Mouse (Mus musculus) heart, adult 2 months (tissue): ENCODE results near the gene Gm20388. TPM values are rescaled to one million over a fixed set of nuclear protein-coding genes. Genes with fewer than 3 reads are reported as not detected.

Experiments used
- DNase-seq, 2 experiments: peaks; one replicate each; pipeline ENCODE4 v3.0.0; 2021
- H3K27ac ChIP-seq: fragments of 200-600 bp; 2 replicates; pipeline ENCODE4 v1.8.1; 2022
- H3K27me3 ChIP-seq: fragments of 200-500 bp; 2 replicates; pipeline ENCODE4 v1.6.1; 2012; ENCODE audit warnings: mild to moderate bottlenecking, low read length, inconsistent platforms, mixed read lengths; ENCODE audit not compliant: control insufficient read depth, insufficient read depth
- H3K36me3 ChIP-seq: fragments of 200-500 bp; 2 replicates; pipeline ENCODE4 v1.6.1; 2012; ENCODE audit warnings: low read length, inconsistent platforms; ENCODE audit not compliant: control insufficient read depth, insufficient read depth
- H3K4me1 ChIP-seq: fragments of 200-500 bp; 2 replicates; pipeline ENCODE4 v1.6.1; 2011; ENCODE audit warnings: low read length; ENCODE audit not compliant: control insufficient read depth, insufficient read depth
- H3K4me3 ChIP-seq: fragments of 200-600 bp; 2 replicates; pipeline ENCODE4 v1.8.1; 2022
- H3K79me2 ChIP-seq: fragments of 200-500 bp; replicated peaks from 2 replicates; pipeline ENCODE4 v1.6.1; 2012; ENCODE audit warnings: mild to moderate bottlenecking, inconsistent platforms, low read length, moderate library complexity, mixed read lengths; ENCODE audit not compliant: control insufficient read depth, insufficient read depth
- H3K9ac ChIP-seq: fragments of 200-500 bp; 2 replicates; pipeline ENCODE4 v1.6.1; 2012; ENCODE audit warnings: low read depth, mild to moderate bottlenecking, control low read depth, inconsistent platforms, low read length, mixed read lengths
- CTCF ChIP-seq: fragments of 200-600 bp; IDR thresholded peaks from 2 replicates; pipeline ENCODE4 v1.8.1; 2022; ENCODE audit warnings: antibody characterized with exemption, mild to moderate bottlenecking, moderate library complexity
- EP300 ChIP-seq: fragments of 200-500 bp; IDR thresholded peaks from 2 replicates; pipeline ENCODE4 v1.6.1; 2011; ENCODE audit warnings: low read depth, low read length, control low read depth; ENCODE audit not compliant: insufficient read depth
- POLR2A ChIP-seq: fragments of 200-500 bp; IDR thresholded peaks from 2 replicates; pipeline ENCODE4 v1.6.1; 2011; ENCODE audit warnings: mild to moderate bottlenecking, low read depth, low read length, control low read depth; ENCODE audit not compliant: insufficient read depth
- WGBS: fragments of 180-500 bp; shearing (Covaris S2); methylation state at CpG from one replicate; pipeline ENCODE4 v1.1.7; 2018; 5-methylcytosine and 5-hydroxymethylcytosine counted together
- intact Hi-C: fragments of 180-260 bp; cut with DNase I; formaldehyde crosslinking; loops from one replicate; pipeline ENCODE4 v1.15.1; 2025
- polyA plus RNA-seq: library from polyadenylated mRNA; depleted of rRNA; stranded (reverse); fragments of >200 nt; gene quantifications from 2 replicates; pipeline ENCODE4 v1.2.3, GENCODE M21; 2012
- total RNA-seq, 2 experiments: library from RNA; stranded (reverse); gene quantifications; 2 replicates each; pipeline ENCODE4 v1.2.3; 2021

Gm20388 gene
- total and polyA plus RNA-seq, 3 experiments: 1.8 to 32.3 TPM; not detected in 1

- no peaks in the 10 kb centered on the region for H3K27me3 ChIP-seq
- intact Hi-C loops: no loop called here
- H3K27ac ChIP-seq: no peak overlapping the region
- WGBS: 66% methylated on average over 6 of the region's 6 CpGs
- H3K9ac ChIP-seq: no peak overlapping the region
- no peaks in the 10 kb centered on the region for H3K36me3 ChIP-seq
- no peak for TF ChIP-seq EP300
- no peak for TF ChIP-seq POLR2A
- no peak for TF ChIP-seq CTCF
- H3K4me3 ChIP-seq: no peak overlapping the region
- DNase-seq: no peak
- H3K79me2 ChIP-seq: peaks cover 5% of the 10 kb centered on the region
- H3K4me1 ChIP-seq: peaks cover 7% of the 10 kb centered on the region
Measured at GRCm38 (mm10) chr8:124295357-124295756, 4384.7 kb downstream of the Gm20388 start.

- Histone ChIP-seq H3K79me2 (peaks cover 2% of the 10 kb centered on the region), H3K36me3 (no peaks in the 10 kb centered on the region), H3K27ac (no peak overlapping the region), H3K27me3 (no peaks in the 10 kb centered on the region), H3K4me3 (no peak overlapping the region), H3K4me1 (peaks cover 5% of the 10 kb centered on the region), H3K9ac (no peak overlapping the region)
- TF ChIP-seq CTCF: no peak
- no peak for TF ChIP-seq POLR2A
- no peak for TF ChIP-seq EP300
- DNase-seq: no peak
- intact Hi-C loops: no loop called here
- WGBS: 60% methylated on average over 4 of the region's 4 CpGs
Measured at GRCm38 (mm10) chr8:124301512-124301911, 4390.9 kb downstream of the Gm20388 start.

DNA sequence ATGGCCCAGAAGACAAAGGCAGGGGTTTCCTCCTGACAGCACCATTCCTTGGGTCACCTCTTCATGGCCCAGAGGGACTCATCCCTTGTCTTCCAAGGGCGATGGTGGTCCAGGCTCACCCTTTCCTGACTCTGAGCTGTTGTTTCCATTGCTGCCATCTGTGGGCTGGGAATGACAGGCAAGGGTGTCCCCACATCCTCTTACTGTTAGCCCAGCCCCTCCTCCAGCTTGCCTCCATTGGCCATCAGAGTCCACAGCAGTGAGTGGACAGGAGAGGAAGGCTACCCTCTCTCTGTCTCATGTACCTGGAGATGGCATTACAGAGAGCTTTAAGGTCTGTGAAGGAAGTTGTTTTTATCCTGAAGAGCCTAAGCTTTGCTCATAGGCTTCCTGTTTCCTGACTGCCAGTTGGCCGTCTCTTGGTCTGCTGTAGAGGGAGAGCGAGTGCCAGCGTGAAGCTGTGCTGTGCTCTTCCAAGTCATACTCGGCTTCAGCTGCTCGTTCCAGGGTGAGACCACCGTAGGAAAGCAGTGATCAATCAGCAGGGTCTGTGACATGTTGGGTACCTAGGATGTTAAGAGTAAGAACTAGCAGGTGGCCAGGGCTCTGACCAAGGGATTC is 4391.4 kb downstream of the Gm20388 start:
- no peak for TF ChIP-seq EP300
- TF ChIP-seq CTCF: no peak
- TF ChIP-seq POLR2A: no peak
- Histone ChIP-seq H3K9ac (no peak overlapping the region), H3K4me3 (no peak overlapping the region), H3K36me3 (no peaks in the 10 kb centered on the region), H3K27ac (no peak overlapping the region), H3K27me3 (no peaks in the 10 kb centered on the region), H3K79me2 (peaks cover 2% of the 10 kb centered on the region), H3K4me1 (peaks cover 5% of the 10 kb centered on the region)
- no peak for DNase-seq
- intact Hi-C loops: no loop called here
- WGBS: 50% methylated on average over 7 of the region's 7 CpGs

GRCm38 (mm10) chr8:124303211-124303902 is 4392.7 kb downstream of the Gm20388 start:
- TF ChIP-seq CTCF: no peak
- TF ChIP-seq POLR2A: no peak
- TF ChIP-seq EP300: no peak
- Histone ChIP-seq H3K79me2 (peaks cover under 1% of the 10 kb centered on the region), H3K27ac (no peak overlapping the region), H3K4me1 (peaks cover 11% of the 10 kb centered on the region), H3K4me3 (no peak overlapping the region), H3K36me3 (no peaks in the 10 kb centered on the region), H3K27me3 (no peaks in the 10 kb centered on the region), H3K9ac (no peak overlapping the region)
- intact Hi-C loops: no loop called here
- WGBS: 95% methylated on average over 15 of the region's 15 CpGs
- no peak for DNase-seq

DNA sequence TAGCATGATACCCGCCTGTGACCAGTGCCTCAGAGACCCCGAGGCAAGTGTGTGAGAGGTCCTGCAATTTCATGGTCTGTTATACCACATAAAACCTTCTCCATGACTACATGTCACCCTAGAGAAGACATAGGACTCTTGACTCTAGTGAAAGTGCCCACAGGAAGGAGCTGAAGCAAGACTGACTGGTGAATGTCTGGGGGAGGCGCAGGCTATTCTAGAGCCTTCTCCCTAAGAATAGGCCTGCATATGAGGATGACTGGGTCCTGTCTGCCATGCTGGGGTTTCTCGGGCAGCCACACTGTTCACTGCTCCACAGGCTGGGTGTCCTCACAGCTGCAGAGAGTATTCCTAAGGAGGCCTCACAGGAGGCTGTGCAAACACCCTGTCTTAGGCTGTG is 4393.5 kb downstream of the Gm20388 start:
- intact Hi-C loops: no loop called here
- Histone ChIP-seq H3K9ac (no peak overlapping the region), H3K4me1 (peaks cover 12% of the 10 kb centered on the region), H3K27ac (no peak overlapping the region), H3K4me3 (no peak overlapping the region), H3K79me2 (no peaks in the 10 kb centered on the region; the same call in 1 of the 2 replicates), H3K27me3 (no peaks in the 10 kb centered on the region), H3K36me3 (no peaks in the 10 kb centered on the region)
- no peak for DNase-seq
- 88% methylated on average over 4 of the region's 4 CpGs for WGBS
- TF ChIP-seq EP300 (no peak), CTCF (no peak), POLR2A (no peak)

- H3K79me2 ChIP-seq: no peaks in the 10 kb centered on the region; the same call in none of the 2 replicates
- peaks cover 13% of the 10 kb centered on the region for H3K4me1 ChIP-seq
- 50% methylated on average over 7 of the region's 7 CpGs for WGBS
- no peak overlapping the region for H3K27ac ChIP-seq
- H3K27me3 ChIP-seq: no peaks in the 10 kb centered on the region
- TF ChIP-seq EP300: no peak
- no peak for TF ChIP-seq POLR2A
- TF ChIP-seq CTCF: peak; percentile 9; the same call in 1 of the 2 replicates
- intact Hi-C loops: no loop called here
- no peak overlapping the region for H3K4me3 ChIP-seq
- no peaks in the 10 kb centered on the region for H3K36me3 ChIP-seq
- no peak overlapping the region for H3K9ac ChIP-seq
- DNase-seq: no peak
Measured at GRCm38 (mm10) chr8:124306574-124306973, 4395.9 kb downstream of the Gm20388 start.
